Mouse (Mus musculus) midbrain, postnatal 0 days (tissue): ENCODE results near the gene Nbea. TPM values are rescaled to one million over a fixed set of nuclear protein-coding genes. Genes with fewer than 3 reads are reported as not detected.

Experiments used
- ATAC-seq: fragments of 200-750 bp; cut with Nextera tagmentation; 2 replicates; pipeline ENCODE4 v1.8.0; 2017; ENCODE audit warnings: moderate number of reproducible peaks, mild to moderate bottlenecking, moderate TSS enrichment, moderate library complexity; ENCODE audit not compliant: low FRiP score
- DNase-seq: peaks from one replicate; pipeline ENCODE4 v3.0.0-alpha.2; 2015; ENCODE audit warnings: low spot score
- H3K27ac ChIP-seq: fragments of 300-500 bp; sonication (generic); 2 replicates; pipeline ENCODE4 v1.5.1; 2014; ENCODE audit warnings: low read depth, mild to moderate bottlenecking, low read length, mixed read lengths
- H3K27me3 ChIP-seq: fragments of 300-500 bp; sonication (generic); 2 replicates; pipeline ENCODE4 v1.6.1; 2014; ENCODE audit warnings: low read length, control low read depth, mixed read lengths; ENCODE audit not compliant: insufficient read depth
- H3K36me3 ChIP-seq: fragments of 300-500 bp; sonication (generic); 2 replicates; pipeline ENCODE4 v1.6.1; 2014; ENCODE audit warnings: low read length, control low read depth, mixed read lengths; ENCODE audit not compliant: insufficient read depth
- H3K4me1 ChIP-seq: fragments of 300-500 bp; sonication (generic); 2 replicates; pipeline ENCODE4 v1.6.1; 2014; ENCODE audit warnings: mild to moderate bottlenecking, control low read depth, antibody characterized with exemption, low read length, mixed read lengths; ENCODE audit not compliant: insufficient read depth
- H3K4me2 ChIP-seq: fragments of 300-500 bp; sonication (generic); 2 replicates; pipeline ENCODE4 v1.6.1; 2014; ENCODE audit warnings: low read depth, mild to moderate bottlenecking, low read length, mixed read lengths; ENCODE audit not compliant: poor library complexity, severe bottlenecking
- H3K4me3 ChIP-seq: fragments of 300-500 bp; sonication (generic); 2 replicates; pipeline ENCODE4 v1.5.1; 2014; ENCODE audit warnings: low read depth, mild to moderate bottlenecking, low read length, moderate library complexity
- H3K9ac ChIP-seq: fragments of 300-500 bp; sonication (generic); replicated peaks from 2 replicates; pipeline ENCODE4 v1.6.1; 2014; ENCODE audit warnings: mild to moderate bottlenecking, low read length, moderate library complexity, mixed read lengths; ENCODE audit not compliant: poor library complexity, severe bottlenecking
- H3K9me3 ChIP-seq: fragments of 300-500 bp; sonication (generic); 2 replicates; pipeline ENCODE4 v1.6.1; 2016; ENCODE audit warnings: low read length, control low read depth
- CTCF ChIP-seq: IDR thresholded peaks from 2 replicates; pipeline ENCODE4 v1.5.1; 2016; ENCODE audit warnings: antibody characterized with exemption, mild to moderate bottlenecking
- WGBS: fragments of 180-500 bp; shearing (Covaris S2); extraction: QIAGEN DNeasy Blood & Tissue Kit; methylation state at CpG from one replicate; pipeline ENCODE4 v1.1.7; 2014; 5-methylcytosine and 5-hydroxymethylcytosine counted together
- polyA plus RNA-seq: library from polyadenylated mRNA; unstranded; fragments of >200 nt; fragmentation: Nextera tagmentation; extraction: Ambion mirVana; gene quantifications from 2 replicates; pipeline ENCODE4 v1.2.1, GENCODE M21; 2015
- total RNA-seq: library from RNA; depleted of rRNA; stranded (reverse); fragments of >200 nt; gene quantifications from 2 replicates; pipeline ENCODE4 v1.2.3, GENCODE M21; 2014

Nbea gene
- total and polyA plus RNA-seq, 2 experiments from 2014 or later = 46.8 to 202 TPM

DNA sequence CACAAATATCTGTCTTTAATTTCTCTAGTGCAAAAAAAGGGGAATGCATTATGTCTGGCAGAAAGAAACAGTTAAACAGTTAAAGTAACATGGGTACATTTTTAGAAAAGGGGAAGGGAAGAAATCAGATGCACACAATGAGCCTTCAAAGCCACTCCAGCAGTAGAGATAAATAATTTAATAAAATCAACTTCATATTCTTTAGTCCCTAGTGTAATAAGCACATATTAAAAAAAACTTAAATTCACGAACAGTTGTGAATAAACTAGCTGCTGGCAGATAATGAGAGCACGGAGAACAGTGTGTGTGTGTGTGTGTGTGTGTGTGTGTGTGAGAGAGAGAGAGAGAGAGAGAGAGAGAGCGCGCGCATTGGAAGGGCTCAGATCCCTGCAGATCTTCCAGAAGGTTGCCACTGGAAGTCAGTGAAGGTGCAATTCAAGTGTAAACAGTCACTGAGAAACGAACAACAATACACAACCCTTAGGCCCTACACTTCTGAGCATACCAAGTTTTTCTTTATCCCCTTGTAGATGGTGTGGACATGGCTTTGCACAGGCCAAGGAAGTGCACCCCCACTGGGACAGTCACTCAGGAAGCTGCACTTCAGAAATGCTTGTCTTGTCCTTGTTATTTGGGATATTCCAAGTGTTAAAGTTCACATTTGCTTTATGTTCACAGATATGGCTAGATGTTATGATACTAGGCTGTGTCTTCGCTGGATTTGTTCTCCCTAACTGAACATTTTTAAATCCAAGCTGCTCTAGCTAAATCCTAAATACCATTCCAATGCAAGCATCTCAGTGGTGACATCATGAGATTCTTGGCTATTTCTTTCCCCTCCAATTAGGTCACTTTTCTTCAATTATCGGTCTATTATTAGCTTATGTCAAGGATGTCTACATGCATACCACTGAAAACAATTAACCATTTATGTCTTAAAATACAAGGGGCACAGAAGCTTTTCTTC lies 404.5 kb downstream of the Nbea start:
- peak overlapping the region; percentile 32 for H3K4me2 ChIP-seq
- peak overlapping the region; percentile 70 for H3K27ac ChIP-seq
- TF ChIP-seq CTCF = no peak
- WGBS = 31% methylated on average over 8 of the region's 8 CpGs
- DNase-seq (peak; percentile 52), ATAC-seq (no peak; the same call in 1 of the 2 replicates)
- H3K4me1 ChIP-seq = peaks cover 6% of the 10 kb centered on the region; the same call in 1 of the 2 replicates
- H3K9ac ChIP-seq = 0 out of 2 replicates have a peak overlapping the region, but pooled peaks have one; percentile 0
- H3K27me3 ChIP-seq = no peaks in the 10 kb centered on the region
- 0 out of 2 replicates have a peak overlapping the region, but pooled peaks have one; percentile 0 for H3K4me3 ChIP-seq
- H3K36me3 ChIP-seq = no peaks in the 10 kb centered on the region
- no peaks in the 10 kb centered on the region for H3K9me3 ChIP-seq

DNA sequence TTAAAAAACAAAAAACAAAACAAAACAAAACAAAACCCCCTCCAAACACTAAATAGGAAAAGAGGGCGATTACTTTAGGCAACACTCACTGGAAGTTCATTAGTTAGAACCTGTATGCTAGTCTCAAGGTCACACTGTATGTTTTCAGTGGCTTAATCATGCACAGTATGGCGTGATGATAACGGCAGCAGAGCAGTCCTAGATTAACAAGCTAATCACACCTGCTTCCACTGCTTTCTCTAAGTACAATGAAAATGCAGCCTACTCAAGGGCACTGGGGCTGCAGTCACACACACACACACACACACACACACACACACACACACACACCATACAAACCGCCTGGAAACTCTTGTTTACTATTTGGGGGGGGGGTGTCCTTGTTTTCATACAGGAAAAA lies 406.0 kb downstream of the Nbea start:
- H3K27me3 ChIP-seq = no peaks in the 10 kb centered on the region
- no peak overlapping the region for H3K9ac ChIP-seq
- H3K4me1 ChIP-seq = peaks cover 6% of the 10 kb centered on the region; the same call in 1 of the 2 replicates
- H3K9me3 ChIP-seq = no peaks in the 10 kb centered on the region
- no peak overlapping the region for H3K4me3 ChIP-seq
- no peak for ATAC-seq
- TF ChIP-seq CTCF = no peak
- H3K27ac ChIP-seq = peak overlapping the region; percentile 68
- H3K36me3 ChIP-seq = no peaks in the 10 kb centered on the region
- peak; percentile 45 for DNase-seq
- 52% methylated on average over 4 of the region's 4 CpGs for WGBS
- peak overlapping the region; percentile 39 for H3K4me2 ChIP-seq

DNA sequence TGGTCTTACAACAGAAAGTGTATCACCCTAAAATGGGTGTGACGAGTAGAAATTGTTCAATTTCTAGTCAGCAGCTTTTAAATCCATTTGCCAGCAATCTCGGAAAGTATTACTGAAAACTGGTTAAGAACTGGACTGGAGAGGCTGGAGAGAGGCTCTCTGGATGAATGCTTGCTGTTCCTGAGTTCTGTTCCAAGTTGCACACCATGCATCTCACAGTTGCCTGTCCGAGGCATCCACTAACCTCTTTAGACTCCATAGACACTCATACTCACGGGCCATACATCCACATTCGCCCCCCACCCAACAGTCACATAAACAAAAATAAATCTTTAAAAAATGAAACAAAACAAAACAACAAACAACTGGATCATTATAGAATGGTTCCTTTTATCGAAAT lies 407.7 kb downstream of the Nbea start:
- H3K4me3 ChIP-seq = no peak overlapping the region
- DNase-seq (peak; percentile 24), ATAC-seq (no peak)
- H3K9ac ChIP-seq = no peak overlapping the region
- no peaks in the 10 kb centered on the region for H3K27me3 ChIP-seq
- WGBS = 60% methylated on average over 6 of the region's 6 CpGs
- no peak for TF ChIP-seq CTCF
- H3K4me2 ChIP-seq = peak overlapping the region; percentile 32; the same call in 1 of the 2 replicates
- H3K27ac ChIP-seq = peak overlapping the region; percentile 38; the same call in 1 of the 2 replicates
- peaks cover 3% of the 10 kb centered on the region; the same call in 1 of the 2 replicates for H3K4me1 ChIP-seq
- H3K9me3 ChIP-seq = no peaks in the 10 kb centered on the region
- no peaks in the 10 kb centered on the region for H3K36me3 ChIP-seq

DNA sequence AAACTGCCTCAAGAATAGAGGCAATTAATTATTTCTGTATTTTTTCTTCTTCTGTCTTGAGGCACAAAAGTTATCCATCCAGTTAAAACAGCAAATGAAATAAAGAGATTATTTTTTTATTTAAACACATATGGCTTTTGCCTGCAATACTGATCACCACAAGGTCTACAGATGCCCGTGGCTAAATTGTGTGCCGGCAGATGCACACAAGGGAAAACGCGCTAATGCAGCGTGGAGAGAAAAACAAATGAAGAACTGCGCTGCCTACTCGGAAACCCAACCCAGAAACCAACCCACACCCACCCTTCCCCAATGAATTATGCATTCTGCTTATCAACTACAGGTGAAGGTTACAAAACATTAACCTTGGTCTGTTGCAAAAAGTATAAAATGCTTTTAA lies 408.3 kb downstream of the Nbea start:
- DNase-seq (peak; percentile 65), ATAC-seq (no peak)
- no peaks in the 10 kb centered on the region for H3K9me3 ChIP-seq
- no peak overlapping the region for H3K9ac ChIP-seq
- peaks cover 2% of the 10 kb centered on the region; the same call in 1 of the 2 replicates for H3K4me1 ChIP-seq
- peak overlapping the region; percentile 32 for H3K4me2 ChIP-seq
- H3K4me3 ChIP-seq = no peak overlapping the region
- TF ChIP-seq CTCF = no peak
- WGBS = 28% methylated on average over 7 of the region's 7 CpGs
- H3K27ac ChIP-seq = peak overlapping the region; percentile 62; the same call in 1 of the 2 replicates
- no peaks in the 10 kb centered on the region for H3K27me3 ChIP-seq
- H3K36me3 ChIP-seq = no peaks in the 10 kb centered on the region

DNA sequence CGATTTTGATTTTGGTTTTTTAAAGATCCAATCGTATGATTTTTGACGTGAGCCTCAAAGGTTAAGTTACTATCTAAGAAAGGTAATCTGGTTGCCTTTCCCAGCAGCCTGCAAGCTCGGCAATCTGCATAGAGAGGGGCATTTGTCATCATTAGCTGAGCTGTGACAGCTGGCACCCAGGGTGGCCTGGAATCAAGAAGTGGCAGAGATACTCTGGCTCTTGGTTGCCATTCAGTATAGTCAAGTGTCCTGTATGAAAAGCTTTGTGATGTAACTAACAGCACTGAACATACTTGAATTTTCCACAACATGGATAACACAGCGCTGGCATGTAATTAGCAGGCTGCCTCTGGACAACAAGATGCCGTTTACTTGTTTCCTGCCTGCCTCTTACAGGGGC lies 409.3 kb downstream of the Nbea start:
- ATAC-seq (no peak), DNase-seq (peak; percentile 73)
- Histone ChIP-seq H3K4me2 (no peak overlapping the region), H3K9ac (no peak overlapping the region), H3K27ac (peak overlapping the region; percentile 70), H3K27me3 (no peaks in the 10 kb centered on the region), H3K4me1 (peaks cover 2% of the 10 kb centered on the region; the same call in 1 of the 2 replicates), H3K36me3 (no peaks in the 10 kb centered on the region), H3K4me3 (no peak overlapping the region), H3K9me3 (no peaks in the 10 kb centered on the region)
- TF ChIP-seq CTCF = no peak
- WGBS = 39% methylated on average over 6 of the region's 6 CpGs

DNA sequence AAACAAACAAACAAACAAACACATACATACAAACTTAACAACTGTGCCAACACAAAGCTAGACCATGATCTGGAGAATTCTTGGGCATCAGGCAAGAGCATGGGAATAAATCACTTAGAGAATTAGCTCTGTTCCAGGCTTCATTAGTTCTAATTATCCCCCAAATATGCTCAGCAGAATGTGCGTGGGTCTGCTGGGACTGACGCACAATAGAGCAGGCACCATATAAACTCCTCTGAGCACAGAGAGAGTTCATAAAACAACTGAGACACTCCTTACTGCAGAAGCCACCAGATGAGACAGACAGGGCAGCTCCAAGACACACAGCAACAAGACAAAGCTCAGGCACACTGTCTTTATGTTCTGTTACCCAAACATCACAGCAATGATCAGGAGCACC lies 414.2 kb downstream of the Nbea start:
- no peak for DNase-seq
- H3K4me1 ChIP-seq = no peaks in the 10 kb centered on the region
- no peak overlapping the region for H3K9ac ChIP-seq
- WGBS = 61% methylated on average over 2 of the region's 2 CpGs
- no peak overlapping the region for H3K4me2 ChIP-seq
- no peak for TF ChIP-seq CTCF
- H3K27ac ChIP-seq = no peak overlapping the region
- 0 out of 2 replicates have a peak, but pooled peaks cover 2% of the 10 kb centered on the region for H3K36me3 ChIP-seq
- ATAC-seq = no peak
- no peaks in the 10 kb centered on the region for H3K27me3 ChIP-seq
- H3K4me3 ChIP-seq = no peak overlapping the region
- H3K9me3 ChIP-seq = no peaks in the 10 kb centered on the region
